In genomic region chr9:36976596-36977362, GRCm38 (mm10) we compare ENCODE assay signal across 12 mouse cellular contexts.
DNase-seq lines count a peak whose midpoint lies in the region; ATAC-seq and TF ChIP-seq lines count a peak whose summit lies in the region.
"Had no signal": no experiment of that assay in that cellular context is flagged by ENCODE, and none has a peak within 500 bp of the region (broad histone marks: within the 10 kb centered on the region; RNA-seq: fewer than 3 reads in every experiment).

No protein-coding gene starts in this region.

- H3K36me3 ChIP-seq in kidney, embryonic 16.5 days (ENCODE audit: insufficient read depth, low read length), result no peaks in the 10 kb centered on the region
- no peaks in the 10 kb centered on the region for H3K36me3 ChIP-seq in intestine, postnatal 0 days (ENCODE audit: control insufficient read depth, insufficient read depth)
- H3K36me3 ChIP-seq: G1E had no signal

- H3K4me3 ChIP-seq in kidney, embryonic 16.5 days (ENCODE audit: low read length), result no peak overlapping the region
- no peak overlapping the region for H3K4me3 ChIP-seq in intestine, postnatal 0 days (ENCODE audit: low read depth, low read length)

- no peak overlapping the region for H3K4me2 ChIP-seq in kidney, embryonic 16.5 days (replicated peaks; ENCODE audit: low read depth, low read length)
- no peak overlapping the region for H3K4me2 ChIP-seq in intestine, postnatal 0 days (replicated peaks; ENCODE audit: low read depth)

- H3K9me3 ChIP-seq in kidney, embryonic 16.5 days (ENCODE audit: low read length), result no peaks in the 10 kb centered on the region
- H3K9me3 ChIP-seq in intestine, postnatal 0 days (ENCODE audit: control insufficient read depth), result no peaks in the 10 kb centered on the region
- H3K9me3 ChIP-seq: G1E had no signal

- no peak for TF ChIP-seq POLR2A in brain, embryonic 14.5 days (IDR thresholded peaks at IDR 0.05; ENCODE audit: borderline replicate concordance, extremely low read depth, insufficient read depth, insufficient read length, poor library complexity, severe bottlenecking)

- H3K27ac ChIP-seq in kidney, embryonic 16.5 days (ENCODE audit: low read length), result no peak overlapping the region
- no peak overlapping the region for H3K27ac ChIP-seq in intestine, postnatal 0 days (ENCODE audit: low read depth, low read length)

- DNase-seq in adrenal gland, postnatal 14 days, result peak; percentile 16
- no peak for DNase-seq in adrenal gland, postnatal 10 days
- no peak for DNase-seq in kidney, postnatal 36 days
- DNase-seq in brain, embryonic 14.5 days (ENCODE audit: low read depth), result no peak
- DNase-seq in adrenal gland, adult 8-10 months, result no peak
- DNase-seq in cerebellum, adult 11 months, result no peak
- DNase-seq: kidney, adult 8-10 months; lung, adult 2 months; midbrain, embryonic 14.5 days had no signal

- ATAC-seq in kidney, embryonic 16.5 days (ENCODE audit: low FRiP score, low TSS enrichment), result peak; percentile 36; the same call in 1 of the 2 replicates
- no peak for ATAC-seq in intestine, postnatal 0 days

- no peak overlapping the region for H3K9ac ChIP-seq in kidney, embryonic 16.5 days (replicated peaks; ENCODE audit: low read length)
- H3K9ac ChIP-seq in intestine, postnatal 0 days (ENCODE audit: low read depth, low read length), result no peak overlapping the region

- TF ChIP-seq CTCF in brain, embryonic 14.5 days (IDR thresholded peaks at IDR 0.05; ENCODE audit: borderline replicate concordance, extremely low read depth, insufficient read depth, insufficient read length), result peak; percentile 42; the same call in 1 of the 2 replicates
- peak; percentile 55 for TF ChIP-seq CTCF in intestine, postnatal 0 days (IDR thresholded peaks at IDR 0.05; ENCODE audit: low read depth)

- 30% methylated on average over 11 of the region's 11 CpGs for WGBS in kidney, embryonic 16.5 days
- 28% methylated on average over 11 of the region's 11 CpGs for WGBS in intestine, postnatal 0 days

- H3K27me3 ChIP-seq in kidney, embryonic 16.5 days (ENCODE audit: insufficient read depth, low read length), result no peaks in the 10 kb centered on the region
- no peaks in the 10 kb centered on the region for H3K27me3 ChIP-seq in intestine, postnatal 0 days (replicated peaks; ENCODE audit: control insufficient read depth, insufficient read depth, low read length)

- H3K4me1 ChIP-seq in kidney, embryonic 16.5 days (ENCODE audit: insufficient read depth, low read length), result peaks cover 8% of the 10 kb centered on the region; the same call in 1 of the 2 replicates
- H3K4me1 ChIP-seq in intestine, postnatal 0 days (replicated peaks; ENCODE audit: control insufficient read depth, insufficient read depth, low read length), result no peaks in the 10 kb centered on the region
